Mouse (Mus musculus): Measurements from ENCODE around the gene Rufy2.

Rufy2 gene

DNA sequence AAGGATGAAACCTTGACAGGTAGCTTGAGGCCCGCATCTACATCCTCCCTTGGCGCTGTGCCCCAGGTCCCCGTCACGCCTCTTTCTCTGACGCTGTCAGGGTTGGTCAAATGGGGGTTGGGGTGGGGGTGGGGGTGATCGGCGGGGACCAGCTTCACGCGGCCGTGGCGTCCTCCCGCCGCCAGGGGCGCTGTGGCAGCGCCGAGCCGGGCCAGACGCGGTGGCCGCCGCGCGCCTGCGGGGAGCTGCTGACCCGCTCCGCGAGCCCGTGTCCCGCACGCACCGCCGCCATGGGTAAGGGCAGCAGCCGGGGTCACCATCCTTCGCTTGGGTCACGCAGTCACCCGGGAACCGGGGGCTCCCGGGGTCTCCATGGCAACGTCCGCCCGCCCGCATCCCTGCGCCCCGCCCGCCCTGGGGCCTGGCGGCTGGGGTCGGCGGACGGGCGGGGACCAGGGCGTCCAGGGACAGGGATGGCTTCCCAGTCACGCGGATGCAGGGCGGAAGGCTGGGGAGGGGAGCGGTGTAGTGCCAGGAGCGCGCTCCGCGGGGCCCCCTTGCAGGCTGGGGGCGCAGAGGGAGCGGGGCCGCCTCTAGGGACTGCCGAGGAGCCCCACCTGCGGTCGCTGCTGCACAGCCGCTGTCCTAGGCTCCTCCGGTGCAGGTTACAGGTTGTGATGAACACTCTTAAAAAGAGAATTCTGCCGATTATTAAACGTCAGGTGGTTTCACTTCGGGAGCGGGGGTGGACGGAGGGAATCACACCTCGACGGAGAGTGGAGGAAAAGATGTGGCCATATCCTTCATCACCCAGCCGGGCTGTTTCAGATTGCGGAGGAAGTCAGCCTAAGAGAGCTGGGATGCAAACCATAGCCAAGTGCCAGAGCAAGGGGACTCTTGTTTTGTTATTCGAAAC, at the start of gene Rufy2:
Rufy2 (plus strand) TSS at position 185 of the 916 bp plus-strand sequence.
- POLR2A ChIA-PET = interaction anchor here (0.5 to 2.5 kb wide), 38 partner anchors 9 to 530 kb away, joined by 3 to 14 read pairs (median 4); partner anchors contain the start of genes Hnrnph3 (in 3 of the 4), Pbld2 (in 3 of the 4), Dna2 (in 1 of the 4) and Supv3l1 (in 1 of the 4)
- CTCF ChIA-PET = interaction anchor here (0.5 to 2.2 kb wide), 57 partner anchors 9 to 406 kb away, joined by 3 to 15 read pairs (median 4); partner anchors contain the start of genes Dna2 (in 3 of the 4), Ccar1 (in 1 of the 4) and Herc4 (in 1 of the 4)

- ChIA-PET POLR2A (interaction anchor here in 3 of 4 experiments (0.6 to 1.7 kb wide), 8 partner anchors 11 to 51 kb away, joined by 3 to 8 read pairs (median 3); partner anchors contain the start of genes Dna2 (in 1 of the 3) and Rufy2 (in 1 of the 3)), CTCF (interaction anchor here (0.6 to 1.8 kb wide), 8 partner anchors 10 to 134 kb away, joined by 3 to 5 read pairs (median 4); no protein-coding TSS in a partner anchor)
Measured at GRCm38 (mm10) chr10:62932381-62932780, 47.6 kb upstream of the Rufy2 start.

GRCm38 (mm10) chr10:62944975-62945580, 34.9 kb upstream of the Rufy2 start:
- POLR2A ChIA-PET = interaction anchor here in 1 of 4 experiments (1.1 kb wide), 1 partner anchor 51 kb away, joined by 3 read pairs; no protein-coding TSS in a partner anchor
- CTCF ChIA-PET = no interaction called here

DNA sequence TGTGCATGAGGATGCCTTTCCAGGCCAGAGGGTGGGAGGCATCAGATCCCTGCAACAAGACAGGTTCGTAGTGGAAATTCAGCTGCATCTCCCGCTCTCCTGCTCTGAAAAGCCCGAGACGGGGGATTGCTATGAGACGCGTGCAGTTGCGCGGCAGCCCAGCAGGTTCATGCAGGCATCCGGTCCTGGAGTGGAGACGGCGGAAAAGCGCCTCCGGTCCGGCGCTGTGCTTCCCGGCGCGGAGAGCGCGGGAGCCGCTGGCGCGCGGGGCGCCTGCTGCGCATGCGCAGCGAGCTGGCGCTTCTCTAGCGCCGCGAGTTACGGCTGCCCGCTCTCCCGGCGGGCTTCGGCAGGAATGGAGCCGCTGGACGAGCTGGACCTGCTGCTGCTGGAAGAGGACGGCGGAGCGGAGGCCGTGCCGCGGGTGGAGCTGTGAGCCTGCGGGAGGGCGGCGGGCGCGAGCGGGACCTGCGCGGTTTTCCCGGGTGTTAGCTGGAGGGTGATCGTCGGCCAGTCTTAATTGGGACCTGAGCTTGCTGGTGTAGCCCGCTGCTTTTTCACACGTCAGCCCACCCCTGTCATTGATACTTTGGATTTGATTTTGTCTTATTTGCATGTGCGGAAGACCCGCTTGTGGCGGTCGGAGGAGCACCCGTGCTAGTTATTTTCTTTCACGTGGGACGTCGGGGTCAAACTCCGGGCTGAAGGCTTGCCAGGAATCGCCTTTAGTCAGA, 33.1 kb upstream of the Rufy2 start, which contains the start of gene Dna2:
Dna2 (plus strand) TSS at position 289 of the 734 bp plus-strand sequence.
- ChIA-PET POLR2A (interaction anchor here (0.5 to 3.2 kb wide), 35 partner anchors 9 to 465 kb away, joined by 3 to 10 read pairs (median 3); partner anchors contain the start of genes Ccar1 (in 1 of the 4), Hnrnph3 (in 1 of the 4), Pbld2 (in 1 of the 4) and Rufy2 (in 1 of the 4)), CTCF (interaction anchor here (0.5 to 1.7 kb wide), 13 partner anchors 12 to 1397 kb away, joined by 3 to 9 read pairs (median 3); partner anchors contain the start of gene Rufy2 (in 3 of the 4))

DNA sequence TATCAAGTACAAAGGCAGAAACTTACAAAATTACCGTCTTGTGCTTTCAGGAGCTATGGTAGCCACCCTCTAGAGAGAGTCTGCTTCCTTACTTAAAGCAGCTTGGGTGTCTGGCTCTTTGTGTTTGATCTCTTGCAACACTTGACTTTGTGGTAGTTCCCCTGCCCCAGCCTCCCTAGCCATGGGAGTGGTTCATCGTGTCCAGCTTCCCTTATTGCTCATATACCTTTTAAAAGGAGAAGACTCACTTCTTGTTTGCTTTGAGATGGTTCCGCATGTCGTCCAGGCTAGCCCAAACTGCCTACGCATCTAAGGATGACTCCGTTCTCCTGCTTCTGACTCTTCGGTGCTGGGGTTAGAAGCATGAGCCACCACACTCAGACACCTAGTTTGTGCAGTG, 31.5 kb upstream of the Rufy2 start:
- ChIA-PET POLR2A (interaction anchor here in 2 of 4 experiments (0.6 to 3.2 kb wide), 8 partner anchors 17 to 65 kb away, joined by 3 to 10 read pairs (median 4); partner anchors contain the start of gene Rufy2 (in 1 of the 2)), CTCF (interaction anchor here in 2 of 4 experiments (0.6 to 1.1 kb wide), 4 partner anchors 31 to 48 kb away, joined by 3 to 6 read pairs (median 4); partner anchors contain the start of gene Rufy2 (in 2 of the 2))

GRCm38 (mm10) chr10:62963956-62964355, 16.1 kb upstream of the Rufy2 start:
- ChIA-PET CTCF (interaction anchor here in 1 of 4 experiments (1.1 kb wide), 1 partner anchor 23 kb away, joined by 4 read pairs; no protein-coding TSS in a partner anchor), POLR2A (interaction anchor here in 2 of 4 experiments (0.7 to 1.0 kb wide), 2 partner anchors 10 to 32 kb away, joined by 4 to 7 read pairs; no protein-coding TSS in a partner anchor)

DNA sequence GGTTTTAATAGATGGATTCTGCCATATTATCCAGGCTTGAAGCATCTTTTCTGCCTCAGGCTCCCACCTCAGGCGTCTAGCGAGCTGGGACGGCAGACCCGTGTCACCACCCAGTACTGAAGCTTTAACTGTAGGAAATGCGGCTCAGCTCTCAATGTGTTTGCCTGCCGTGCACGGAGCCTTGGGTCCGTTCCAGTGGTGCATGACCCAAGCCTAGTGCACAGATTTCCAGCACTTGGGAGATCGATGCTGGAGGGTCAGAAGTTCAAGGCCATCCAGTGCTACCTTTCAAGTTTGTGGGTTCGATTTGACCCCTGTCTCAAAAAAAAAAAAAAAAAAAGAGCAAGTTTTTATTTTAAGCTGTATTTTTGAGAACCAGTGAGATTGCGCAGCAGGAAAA, 14.2 kb upstream of the Rufy2 start:
- CTCF ChIA-PET = interaction anchor here (0.6 to 1.7 kb wide), 8 partner anchors 14 to 670 kb away, joined by 3 to 9 read pairs (median 4); partner anchors contain the start of gene Rufy2 (in 2 of the 4)
- POLR2A ChIA-PET = interaction anchor here in 3 of 4 experiments (0.6 to 1.7 kb wide), 9 partner anchors 13 to 194 kb away, joined by 3 to 6 read pairs (median 4); partner anchors contain the start of genes Hnrnph3 (in 1 of the 3), Pbld2 (in 1 of the 3) and Rufy2 (in 1 of the 3)

GRCm38 (mm10) chr10:62966291-62966690, 13.7 kb upstream of the Rufy2 start:
- CTCF ChIA-PET = interaction anchor here (0.6 to 1.7 kb wide), 9 partner anchors 13 to 670 kb away, joined by 3 to 9 read pairs (median 3); partner anchors contain the start of gene Rufy2 (in 2 of the 4)
- POLR2A ChIA-PET = interaction anchor here in 3 of 4 experiments (0.6 to 1.7 kb wide), 11 partner anchors 9 to 194 kb away, joined by 3 to 6 read pairs (median 4); partner anchors contain the start of genes Hnrnph3 (in 1 of the 3), Pbld2 (in 1 of the 3) and Rufy2 (in 1 of the 3)

DNA sequence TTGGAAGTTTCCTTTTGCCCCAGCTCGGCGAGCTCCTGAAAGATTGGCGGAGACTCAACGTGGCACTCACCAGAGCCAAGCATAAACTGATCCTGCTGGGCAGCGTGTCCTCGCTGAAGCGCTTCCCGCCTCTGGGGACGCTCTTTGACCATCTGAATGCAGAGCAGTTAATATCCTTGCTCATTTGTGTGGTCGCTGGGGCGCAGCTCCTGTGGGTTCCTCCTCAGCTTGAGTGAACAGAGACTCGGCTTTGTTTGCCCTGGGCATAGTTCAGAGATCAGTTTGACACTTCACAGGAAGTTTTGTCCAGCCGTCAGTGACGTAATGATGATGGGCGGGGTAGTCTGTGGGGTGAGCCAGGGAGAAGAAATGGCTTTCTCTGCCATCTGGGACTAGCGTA, 8.2 kb upstream of the Rufy2 start:
- ChIA-PET CTCF (interaction anchor here in 2 of 4 experiments (0.5 to 1.2 kb wide), 4 partner anchors 8 to 247 kb away, joined by 3 to 7 read pairs (median 5); partner anchors contain the start of gene Rufy2 (in 1 of the 2)), POLR2A (interaction anchor here in 3 of 4 experiments (0.5 to 1.7 kb wide), 3 partner anchors 8 to 19 kb away, joined by 3 to 5 read pairs (median 5); partner anchors contain the start of gene Rufy2 (in 1 of the 3))

- CTCF ChIA-PET = interaction anchor here (0.5 to 2.2 kb wide), 48 partner anchors 8 to 407 kb away, joined by 3 to 15 read pairs (median 4); partner anchors contain the start of genes Dna2 (in 2 of the 4), Ccar1 (in 1 of the 4) and Herc4 (in 1 of the 4)
- POLR2A ChIA-PET = interaction anchor here (0.5 to 2.5 kb wide), 33 partner anchors 8 to 530 kb away, joined by 3 to 14 read pairs (median 4); partner anchors contain the start of genes Hnrnph3 (in 3 of the 4), Pbld2 (in 3 of the 4), Dna2 (in 1 of the 4) and Supv3l1 (in 1 of the 4)
Measured at GRCm38 (mm10) chr10:62979667-62980038, 370 bp upstream of the Rufy2 start.

GRCm38 (mm10) chr10:62984072-62984471, 4.0 kb downstream of the Rufy2 start:
- POLR2A ChIA-PET = interaction anchor here in 3 of 4 experiments (0.6 to 1.9 kb wide), 4 partner anchors 11 to 321 kb away, joined by 3 to 7 read pairs (median 4); no protein-coding TSS in a partner anchor
- CTCF ChIA-PET = interaction anchor here in 3 of 4 experiments (0.6 to 2.2 kb wide), 6 partner anchors 23 to 141 kb away, joined by 3 to 9 read pairs (median 4); partner anchors contain the start of gene Hnrnph3 (in 1 of the 3)

GRCm38 (mm10) chr10:62984495-62984894, 4.5 kb downstream of the Rufy2 start:
- POLR2A ChIA-PET = interaction anchor here in 3 of 4 experiments (0.5 to 2.4 kb wide), 6 partner anchors 10 to 321 kb away, joined by 4 to 7 read pairs (median 4); no protein-coding TSS in a partner anchor
- CTCF ChIA-PET = interaction anchor here in 3 of 4 experiments (0.6 to 2.2 kb wide), 7 partner anchors 23 to 141 kb away, joined by 3 to 9 read pairs (median 3); partner anchors contain the start of gene Hnrnph3 (in 1 of the 3)

GRCm38 (mm10) chr10:62987341-62987740, 7.3 kb downstream of the Rufy2 start:
- POLR2A ChIA-PET = interaction anchor here in 3 of 4 experiments (0.7 to 3.4 kb wide), 22 partner anchors 10 to 399 kb away, joined by 3 to 19 read pairs (median 4); partner anchors contain the start of genes Ccar1 (in 1 of the 3), Hnrnph3 (in 1 of the 3), Pbld2 (in 1 of the 3) and Slc25a16 (in 1 of the 3)
- CTCF ChIA-PET = interaction anchor here (0.5 to 2.5 kb wide), 51 partner anchors 11 to 696 kb away, joined by 3 to 18 read pairs (median 4); partner anchors contain the start of genes Dnajc12 (in 3 of the 4), Dna2 (in 1 of the 4), Hnrnph3 (in 1 of the 4) and Pbld2 (in 1 of the 4)

DNA sequence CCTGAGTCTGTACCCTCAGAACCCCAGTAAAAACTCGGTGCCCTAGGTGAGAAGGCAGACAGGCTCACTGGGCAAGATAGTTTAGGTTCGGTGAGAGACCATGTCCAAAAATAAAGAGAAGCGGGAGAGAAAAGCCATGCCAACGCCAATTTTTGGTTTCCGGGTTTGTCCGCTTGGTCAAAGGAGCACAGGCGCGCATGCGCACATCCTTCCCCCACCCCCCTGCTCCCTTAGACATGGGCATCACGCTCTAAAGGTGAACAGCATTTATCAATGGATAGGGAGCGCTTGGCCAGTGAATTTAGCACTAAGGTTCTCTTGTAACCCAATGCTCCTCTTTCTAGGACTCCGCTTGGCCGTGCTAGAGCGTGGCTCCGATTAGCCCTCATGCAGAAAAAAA, 10.6 kb downstream of the Rufy2 start:
- ChIA-PET POLR2A (interaction anchor here in 2 of 4 experiments (0.7 to 1.9 kb wide), 12 partner anchors 8 to 122 kb away, joined by 3 to 10 read pairs (median 4); partner anchors contain the start of genes Dna2 (in 1 of the 2), Hnrnph3 (in 1 of the 2), Pbld2 (in 1 of the 2) and Rufy2 (in 1 of the 2)), CTCF (interaction anchor here in 2 of 4 experiments (0.7 to 2.1 kb wide), 7 partner anchors 11 to 1963 kb away, joined by 3 to 9 read pairs (median 4); partner anchors contain the start of gene Rufy2 (in 2 of the 2))

DNA sequence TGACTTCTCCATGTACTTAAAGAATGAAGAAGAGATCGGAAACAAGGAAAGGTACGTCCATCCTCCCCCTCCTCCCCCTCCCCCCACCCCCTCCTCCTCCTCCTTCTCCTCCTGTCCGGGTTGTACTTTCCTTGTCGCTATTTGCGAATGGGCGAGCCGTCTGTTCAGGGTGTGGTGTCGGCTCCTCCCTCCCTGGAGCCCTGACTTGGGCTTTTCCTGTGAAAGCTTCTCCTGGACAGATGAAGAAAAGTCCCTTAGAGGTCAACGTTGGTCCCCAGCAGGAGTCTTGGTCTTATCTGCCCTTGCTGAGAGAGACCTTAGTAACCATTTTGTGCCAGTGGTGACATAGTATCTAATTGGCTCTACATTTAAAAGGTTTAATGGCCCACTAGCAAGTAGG, 14.0 kb downstream of the Rufy2 start:
- POLR2A ChIA-PET = interaction anchor here (0.6 to 5.0 kb wide), 13 partner anchors 9 to 143 kb away, joined by 3 to 18 read pairs (median 6); partner anchors contain the start of genes Rufy2 (in 3 of the 4), Hnrnph3 (in 2 of the 4) and Pbld2 (in 2 of the 4)
- CTCF ChIA-PET = interaction anchor here in 3 of 4 experiments (0.5 to 1.7 kb wide), 4 partner anchors 14 to 28 kb away, joined by 3 to 6 read pairs (median 6); partner anchors contain the start of gene Rufy2 (in 3 of the 3)

All from embryonic stem cell, embryonic (primary cell).